Mouse (Mus musculus) hindbrain, postnatal 0 days (tissue): ENCODE results near the gene Cacna2d1. TPM values are rescaled to one million over a fixed set of nuclear protein-coding genes. Genes with fewer than 3 reads are reported as not detected.
A peak's percentile ranks its signal among the peaks of the same experiment; 100 is the strongest.

Experiments
- ATAC-seq: fragments of 200-750 bp; cut with Nextera tagmentation; 2 replicates; pipeline ENCODE4 v1.8.0; 2017; ENCODE audit warnings: mild to moderate bottlenecking, moderate TSS enrichment, moderate library complexity
- DNase-seq: peaks from one replicate; pipeline ENCODE4 v3.0.0-alpha.2; 2015; ENCODE audit warnings: low spot score
- H3K27ac ChIP-seq: fragments of 300-500 bp; sonication (generic); 2 replicates; pipeline ENCODE4 v1.5.1; 2014; ENCODE audit warnings: mild to moderate bottlenecking
- H3K27me3 ChIP-seq: fragments of 300-500 bp; sonication (generic); 2 replicates; pipeline ENCODE4 v1.6.1; 2014; ENCODE audit warnings: low read length, mixed read lengths; ENCODE audit not compliant: insufficient read depth
- H3K36me3 ChIP-seq: fragments of 300-500 bp; sonication (generic); 2 replicates; pipeline ENCODE4 v1.6.1; 2014; ENCODE audit warnings: low read length, mixed read lengths; ENCODE audit not compliant: insufficient read depth
- H3K4me1 ChIP-seq: fragments of 300-500 bp; sonication (generic); 2 replicates; pipeline ENCODE4 v1.6.1; 2014; ENCODE audit warnings: antibody characterized with exemption, low read length, mixed read lengths; ENCODE audit not compliant: insufficient read depth
- H3K4me2 ChIP-seq: fragments of 300-500 bp; sonication (generic); 2 replicates; pipeline ENCODE4 v1.6.1; 2014; ENCODE audit warnings: low read depth, mild to moderate bottlenecking, low read length, moderate library complexity, mixed read lengths
- H3K4me3 ChIP-seq: fragments of 300-500 bp; sonication (generic); 2 replicates; pipeline ENCODE4 v1.5.1; 2014; ENCODE audit warnings: low read length
- H3K9ac ChIP-seq: fragments of 300-500 bp; sonication (generic); replicated peaks from 2 replicates; pipeline ENCODE4 v1.6.1; 2014; ENCODE audit warnings: mild to moderate bottlenecking, low read length, moderate library complexity, mixed read lengths
- H3K9me3 ChIP-seq: fragments of 300-500 bp; sonication (generic); 2 replicates; pipeline ENCODE4 v1.6.1; 2016; ENCODE audit warnings: low read length, mixed read lengths
- CTCF ChIP-seq: IDR thresholded peaks from 2 replicates; pipeline ENCODE4 v1.5.1; 2016; ENCODE audit warnings: antibody characterized with exemption, control low read depth, low read depth
- WGBS: fragments of 180-500 bp; shearing (Covaris S2); extraction: QIAGEN DNeasy Blood & Tissue Kit; methylation state at CpG from one replicate; pipeline ENCODE4 v1.1.7; 2014; 5-methylcytosine and 5-hydroxymethylcytosine counted together
- polyA plus RNA-seq: library from polyadenylated mRNA; unstranded; fragments of >200 nt; fragmentation: Nextera tagmentation; extraction: Ambion mirVana; gene quantifications from 2 replicates; pipeline ENCODE4 v1.2.1, GENCODE M21; 2015
- total RNA-seq: library from RNA; depleted of rRNA; stranded (reverse); fragments of >200 nt; gene quantifications from 2 replicates; pipeline ENCODE4 v1.2.3, GENCODE M21; 2014

Cacna2d1 gene
- total and polyA plus RNA-seq, 2 experiments from 2014 or later: 36.3 to 58.8 TPM

- Histone ChIP-seq H3K4me3 (no peak overlapping the region), H3K27me3 (no peaks in the 10 kb centered on the region), H3K9me3 (no peaks in the 10 kb centered on the region), H3K4me1 (no peaks in the 10 kb centered on the region), H3K27ac (no peak overlapping the region), H3K4me2 (no peak overlapping the region), H3K36me3 (no peaks in the 10 kb centered on the region), H3K9ac (no peak overlapping the region)
- TF ChIP-seq CTCF: no peak
- ATAC-seq (no peak), DNase-seq (no peak)
- WGBS: 87% methylated on average over 6 of the region's 6 CpGs
Measured at GRCm38 (mm10) chr5:16045147-16045878, 110.8 kb downstream of the Cacna2d1 start.

- WGBS: 67% methylated on average over 10 of the region's 10 CpGs
- H3K4me2 ChIP-seq: no peak overlapping the region
- no peaks in the 10 kb centered on the region for H3K36me3 ChIP-seq
- H3K4me1 ChIP-seq: no peaks in the 10 kb centered on the region
- no peak overlapping the region for H3K4me3 ChIP-seq
- no peak overlapping the region for H3K27ac ChIP-seq
- ATAC-seq (no peak), DNase-seq (no peak)
- H3K9me3 ChIP-seq: no peaks in the 10 kb centered on the region
- H3K27me3 ChIP-seq: no peaks in the 10 kb centered on the region
- TF ChIP-seq CTCF: no peak
- no peak overlapping the region for H3K9ac ChIP-seq
Measured at GRCm38 (mm10) chr5:16047452-16048191, 113.1 kb downstream of the Cacna2d1 start.

- DNase-seq: peak; percentile 9
- peak; percentile 32; the same call in 1 of the 2 replicates for ATAC-seq
- H3K4me2 ChIP-seq: no peak overlapping the region
- H3K27ac ChIP-seq: no peak overlapping the region
- H3K4me1 ChIP-seq: no peaks in the 10 kb centered on the region
- TF ChIP-seq CTCF: no peak
- no peak overlapping the region for H3K4me3 ChIP-seq
- H3K36me3 ChIP-seq: no peaks in the 10 kb centered on the region
- 48% methylated on average over 2 of the region's 2 CpGs for WGBS
- no peaks in the 10 kb centered on the region for H3K27me3 ChIP-seq
- H3K9me3 ChIP-seq: no peaks in the 10 kb centered on the region
- no peak overlapping the region for H3K9ac ChIP-seq
Measured at GRCm38 (mm10) chr5:16056795-16057194, 122.3 kb downstream of the Cacna2d1 start.

- Histone ChIP-seq H3K36me3 (no peaks in the 10 kb centered on the region), H3K4me1 (0 out of 2 replicates have a peak, but pooled peaks cover 4% of the 10 kb centered on the region), H3K9me3 (no peaks in the 10 kb centered on the region), H3K9ac (no peak overlapping the region), H3K27ac (no peak overlapping the region), H3K27me3 (no peaks in the 10 kb centered on the region), H3K4me2 (no peak overlapping the region), H3K4me3 (no peak overlapping the region)
- ATAC-seq (no peak), DNase-seq (no peak)
- no peak for TF ChIP-seq CTCF
- WGBS: 20% methylated on average over 5 of the region's 5 CpGs
Measured at GRCm38 (mm10) chr5:16062773-16063172, 128.3 kb downstream of the Cacna2d1 start.

- H3K4me2 ChIP-seq: no peak overlapping the region
- H3K36me3 ChIP-seq: no peaks in the 10 kb centered on the region
- H3K27ac ChIP-seq: no peak overlapping the region
- H3K4me3 ChIP-seq: no peak overlapping the region
- TF ChIP-seq CTCF: no peak
- DNase-seq: no peak
- ATAC-seq: no peak
- no peaks in the 10 kb centered on the region for H3K27me3 ChIP-seq
- H3K9me3 ChIP-seq: no peaks in the 10 kb centered on the region
- 0 out of 2 replicates have a peak, but pooled peaks cover 4% of the 10 kb centered on the region for H3K4me1 ChIP-seq
- no peak overlapping the region for H3K9ac ChIP-seq
Measured at GRCm38 (mm10) chr5:16063273-16063672, 128.8 kb downstream of the Cacna2d1 start.

GRCm38 (mm10) chr5:16063949-16064348, 129.5 kb downstream of the Cacna2d1 start:
- Histone ChIP-seq H3K27me3 (no peaks in the 10 kb centered on the region), H3K9ac (no peak overlapping the region), H3K4me1 (0 out of 2 replicates have a peak, but pooled peaks cover 4% of the 10 kb centered on the region), H3K4me2 (no peak overlapping the region), H3K36me3 (no peaks in the 10 kb centered on the region), H3K4me3 (no peak overlapping the region), H3K27ac (no peak overlapping the region; the same call in 1 of the 2 replicates), H3K9me3 (no peaks in the 10 kb centered on the region)
- no peak for TF ChIP-seq CTCF
- ATAC-seq (no peak), DNase-seq (no peak)
- 51% methylated on average over 3 of the region's 3 CpGs for WGBS
